Mouse (Mus musculus) neural tube, embryonic 11.5 days (tissue): Measurements from ENCODE around the gene Nfat5. TPM values are rescaled to one million over a fixed set of nuclear protein-coding genes. Genes with fewer than 3 reads are reported as not detected.

Source experiments
- ATAC-seq: fragments of 200-750 bp; cut with Nextera tagmentation; 2 replicates; pipeline ENCODE4 v1.8.0; 2017; ENCODE audit warnings: moderate number of reproducible peaks, mild to moderate bottlenecking, moderate TSS enrichment, moderate library complexity; ENCODE audit not compliant: insufficient read depth, low FRiP score, low TSS enrichment
- DNase-seq: peaks from one replicate; pipeline ENCODE4 v3.0.0-alpha.2; 2015; ENCODE audit warnings: low spot score
- H3K27ac ChIP-seq: fragments of 300-500 bp; sonication (generic); 2 replicates; pipeline ENCODE4 v1.5.1; 2014; ENCODE audit warnings: low read depth, mild to moderate bottlenecking, low read length
- H3K27me3 ChIP-seq: fragments of 300-500 bp; sonication (generic); 2 replicates; pipeline ENCODE4 v1.6.1; 2014; ENCODE audit warnings: mild to moderate bottlenecking, low read length, mixed read lengths; ENCODE audit not compliant: control insufficient read depth, insufficient read depth
- H3K36me3 ChIP-seq: fragments of 300-500 bp; sonication (generic); 2 replicates; pipeline ENCODE4 v1.6.1; 2014; ENCODE audit warnings: mild to moderate bottlenecking, low read length, moderate library complexity, mixed read lengths; ENCODE audit not compliant: control insufficient read depth, insufficient read depth
- H3K4me1 ChIP-seq: fragments of 300-500 bp; sonication (generic); 2 replicates; pipeline ENCODE4 v1.6.1; 2014; ENCODE audit warnings: low read length, mixed read lengths; ENCODE audit not compliant: control insufficient read depth, insufficient read depth
- H3K4me2 ChIP-seq: fragments of 300-500 bp; sonication (generic); 2 replicates; pipeline ENCODE4 v1.6.1; 2014; ENCODE audit warnings: low read depth, mild to moderate bottlenecking, moderate library complexity
- H3K4me3 ChIP-seq: fragments of 300-500 bp; sonication (generic); 2 replicates; pipeline ENCODE4 v1.5.1; 2014; ENCODE audit warnings: low read depth, low read length
- H3K9ac ChIP-seq: fragments of 300-500 bp; sonication (generic); 2 replicates; pipeline ENCODE4 v1.6.1; 2014; ENCODE audit warnings: mild to moderate bottlenecking, low read length
- H3K9me3 ChIP-seq: fragments of 300-500 bp; sonication (generic); 2 replicates; pipeline ENCODE4 v1.6.1; 2016; ENCODE audit warnings: low read length; ENCODE audit not compliant: control insufficient read depth
- WGBS: fragments of 180-500 bp; shearing (Covaris S2); extraction: QIAGEN DNeasy Blood & Tissue Kit; methylation state at CpG from one replicate; pipeline ENCODE4 v1.1.7; 2014; 5-methylcytosine and 5-hydroxymethylcytosine counted together
- polyA plus RNA-seq: library from polyadenylated mRNA; unstranded; fragments of >200 nt; fragmentation: Nextera tagmentation; extraction: Ambion mirVana; gene quantifications from 2 replicates; pipeline ENCODE4 v1.2.1, GENCODE M21; 2014

Gene Nfat5
- polyA plus RNA-seq, 1 experiment from 2014 or later: 8.8 TPM

DNA sequence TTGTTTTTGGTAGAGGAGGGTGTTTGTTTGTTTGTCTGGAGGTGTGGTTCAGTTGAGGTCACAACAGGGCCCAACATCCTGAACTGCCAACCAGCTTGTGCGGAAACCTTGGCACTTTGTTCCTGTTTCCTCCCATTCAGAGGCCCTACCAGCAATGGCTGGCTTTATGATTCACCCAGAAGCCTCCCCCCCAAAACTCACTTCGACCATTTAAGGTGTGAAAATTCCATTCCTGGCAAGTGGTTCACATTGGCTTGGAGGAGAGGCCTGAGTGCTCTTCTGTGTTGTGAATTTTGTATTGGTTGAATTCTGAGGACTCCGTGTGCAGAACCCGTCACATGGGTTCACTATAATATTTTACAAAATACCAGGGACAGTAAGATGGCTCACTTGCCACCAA is 32.1 kb upstream of the Nfat5 start:
- H3K36me3 ChIP-seq: no peaks in the 10 kb centered on the region
- WGBS: 84% methylated on average over 4 of the region's 4 CpGs
- DNase-seq (no peak), ATAC-seq (no peak)
- no peaks in the 10 kb centered on the region for H3K27me3 ChIP-seq
- H3K27ac ChIP-seq: no peak overlapping the region
- no peak overlapping the region for H3K4me2 ChIP-seq
- no peaks in the 10 kb centered on the region for H3K9me3 ChIP-seq
- no peak overlapping the region for H3K4me3 ChIP-seq
- no peaks in the 10 kb centered on the region for H3K4me1 ChIP-seq
- H3K9ac ChIP-seq: no peak overlapping the region

- Histone ChIP-seq H3K9me3 (no peaks in the 10 kb centered on the region), H3K4me1 (no peaks in the 10 kb centered on the region), H3K9ac (no peak overlapping the region), H3K36me3 (no peaks in the 10 kb centered on the region), H3K27me3 (no peaks in the 10 kb centered on the region), H3K27ac (no peak overlapping the region), H3K4me2 (no peak overlapping the region), H3K4me3 (no peak overlapping the region)
- no peak for ATAC-seq
- no peak for DNase-seq
- 78% methylated on average over 8 of the region's 8 CpGs for WGBS
These were observed 31.1 kb upstream of the Nfat5 start for GRCm38 (mm10) chr8:107262046-107262705.

DNA sequence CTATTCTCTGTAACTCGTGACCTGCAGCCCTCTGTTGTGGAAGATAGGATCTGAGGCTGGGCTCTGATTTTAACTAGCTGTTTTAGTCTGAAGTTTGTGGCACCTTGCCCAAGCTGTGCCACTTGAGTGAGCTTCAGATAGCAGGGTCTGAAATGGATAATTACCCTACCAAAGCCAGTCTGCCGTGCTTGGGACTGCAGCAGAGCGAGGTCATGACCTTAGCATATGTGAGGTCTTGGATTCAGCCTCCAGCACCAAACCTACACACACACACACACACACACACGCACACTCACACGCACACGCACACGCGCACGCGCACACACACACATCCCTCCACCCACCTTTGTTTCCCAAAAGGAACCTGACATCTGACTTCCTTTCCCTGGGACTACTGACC is 27.5 kb upstream of the Nfat5 start:
- no peak for DNase-seq
- H3K36me3 ChIP-seq: no peaks in the 10 kb centered on the region
- H3K4me2 ChIP-seq: no peak overlapping the region
- no peaks in the 10 kb centered on the region for H3K27me3 ChIP-seq
- H3K9me3 ChIP-seq: no peaks in the 10 kb centered on the region
- H3K9ac ChIP-seq: no peak overlapping the region
- WGBS: 67% methylated on average over 10 of the region's 10 CpGs
- no peak for ATAC-seq
- no peak overlapping the region for H3K4me3 ChIP-seq
- no peak overlapping the region for H3K27ac ChIP-seq
- H3K4me1 ChIP-seq: no peaks in the 10 kb centered on the region

DNA sequence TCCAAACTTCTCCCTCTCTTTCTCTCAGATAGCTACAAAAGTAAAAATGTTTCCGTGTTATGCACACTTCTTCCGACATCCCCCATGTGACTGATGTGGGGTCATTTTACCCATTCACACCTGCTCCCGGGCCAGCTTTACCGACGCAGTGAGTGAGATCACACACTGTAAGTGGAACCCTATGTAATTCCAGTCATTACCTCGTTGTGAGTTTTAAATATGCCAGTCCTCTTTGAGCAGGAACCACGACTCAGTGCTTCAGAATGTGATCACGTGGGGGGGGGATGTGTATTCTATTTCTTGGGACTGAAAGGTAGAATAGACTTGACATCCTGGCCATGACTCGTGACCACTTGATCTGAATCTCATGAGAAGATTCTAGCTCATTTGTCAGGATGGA is 24.8 kb upstream of the Nfat5 start:
- H3K4me2 ChIP-seq: no peak overlapping the region
- ATAC-seq: no peak
- no peak for DNase-seq
- no peak overlapping the region for H3K27ac ChIP-seq
- no peaks in the 10 kb centered on the region for H3K36me3 ChIP-seq
- WGBS: 81% methylated on average over 9 of the region's 9 CpGs
- no peaks in the 10 kb centered on the region for H3K4me1 ChIP-seq
- no peak overlapping the region for H3K9ac ChIP-seq
- no peaks in the 10 kb centered on the region for H3K27me3 ChIP-seq
- no peaks in the 10 kb centered on the region for H3K9me3 ChIP-seq
- H3K4me3 ChIP-seq: no peak overlapping the region

- H3K9me3 ChIP-seq: no peaks in the 10 kb centered on the region
- no peaks in the 10 kb centered on the region for H3K4me1 ChIP-seq
- no peak overlapping the region for H3K9ac ChIP-seq
- ATAC-seq: no peak
- no peaks in the 10 kb centered on the region for H3K36me3 ChIP-seq
- H3K27me3 ChIP-seq: no peaks in the 10 kb centered on the region
- H3K4me3 ChIP-seq: no peak overlapping the region
- no peak overlapping the region for H3K4me2 ChIP-seq
- H3K27ac ChIP-seq: no peak overlapping the region
- DNase-seq: no peak
These were observed 24.1 kb upstream of the Nfat5 start for GRCm38 (mm10) chr8:107269191-107269590.

DNA sequence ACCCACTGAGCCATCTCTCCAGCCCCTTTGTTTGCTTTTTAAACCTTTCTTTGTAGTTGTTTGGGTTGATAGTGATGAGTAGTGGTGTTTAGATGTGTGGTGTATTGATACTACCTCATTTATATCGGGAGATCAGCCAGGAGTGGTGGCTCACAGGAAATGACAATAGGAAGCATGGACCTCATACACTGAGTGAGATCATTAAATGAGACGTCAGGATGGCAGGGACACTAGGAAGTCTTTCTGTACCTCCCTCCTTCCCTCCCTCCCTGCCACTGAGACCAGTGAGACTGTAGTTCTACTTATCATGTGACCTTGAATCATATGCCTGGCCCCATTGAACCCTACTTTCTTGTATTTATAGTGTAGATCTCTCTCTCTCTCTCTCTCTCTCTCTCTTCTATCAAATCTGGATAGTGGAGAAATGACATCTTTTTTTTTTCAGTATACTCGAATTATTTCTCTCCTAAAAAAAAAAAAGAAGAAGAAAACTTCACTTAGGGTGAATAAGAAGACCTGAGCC is 23.6 kb upstream of the Nfat5 start:
- Histone ChIP-seq H3K27me3 (no peaks in the 10 kb centered on the region), H3K9ac (no peak overlapping the region), H3K4me2 (no peak overlapping the region), H3K36me3 (no peaks in the 10 kb centered on the region), H3K4me3 (no peak overlapping the region), H3K9me3 (no peaks in the 10 kb centered on the region), H3K27ac (no peak overlapping the region), H3K4me1 (no peaks in the 10 kb centered on the region)
- WGBS: 66% methylated on average over 3 of the region's 3 CpGs
- DNase-seq: no peak
- no peak for ATAC-seq

GRCm38 (mm10) chr8:107270287-107270686 is 23.0 kb upstream of the Nfat5 start:
- ATAC-seq (no peak), DNase-seq (no peak)
- Histone ChIP-seq H3K9ac (no peak overlapping the region), H3K4me3 (no peak overlapping the region), H3K4me1 (no peaks in the 10 kb centered on the region), H3K36me3 (no peaks in the 10 kb centered on the region), H3K4me2 (no peak overlapping the region), H3K27me3 (no peaks in the 10 kb centered on the region), H3K27ac (no peak overlapping the region), H3K9me3 (no peaks in the 10 kb centered on the region)
- WGBS: 88% methylated on average over 4 of the region's 4 CpGs

GRCm38 (mm10) chr8:107270751-107271150 is 22.5 kb upstream of the Nfat5 start:
- no peak overlapping the region for H3K27ac ChIP-seq
- DNase-seq: no peak
- H3K4me2 ChIP-seq: no peak overlapping the region
- H3K4me1 ChIP-seq: no peaks in the 10 kb centered on the region
- H3K27me3 ChIP-seq: no peaks in the 10 kb centered on the region
- ATAC-seq: no peak
- H3K4me3 ChIP-seq: no peak overlapping the region
- no peaks in the 10 kb centered on the region for H3K36me3 ChIP-seq
- no peak overlapping the region for H3K9ac ChIP-seq
- H3K9me3 ChIP-seq: no peaks in the 10 kb centered on the region
- 81% methylated on average over 11 of the region's 11 CpGs for WGBS

GRCm38 (mm10) chr8:107277323-107277883 is 15.9 kb upstream of the Nfat5 start:
- Histone ChIP-seq H3K4me2 (no peak overlapping the region), H3K27me3 (no peaks in the 10 kb centered on the region), H3K9ac (no peak overlapping the region), H3K27ac (no peak overlapping the region), H3K9me3 (no peaks in the 10 kb centered on the region), H3K36me3 (no peaks in the 10 kb centered on the region), H3K4me3 (no peak overlapping the region), H3K4me1 (no peaks in the 10 kb centered on the region)
- ATAC-seq (no peak), DNase-seq (no peak)
- 62% methylated on average over 5 of the region's 5 CpGs for WGBS
